Mouse (Mus musculus) testis, adult 2 months (tissue): ENCODE measurements around the gene B830017H08Rik.

ENCODE experiments used
- CTCF ChIP-seq: fragments of 200-500 bp; IDR thresholded peaks from 2 replicates; pipeline ENCODE4 v1.5.1; 2012; ENCODE audit warnings: low read depth, mild to moderate bottlenecking, inconsistent platforms, low read length, moderate library complexity; ENCODE audit not compliant: control insufficient read depth, insufficient read depth, insufficient replicate concordance
- POLR2A ChIP-seq: fragments of 200-500 bp; IDR thresholded peaks from 2 replicates; pipeline ENCODE4 v1.6.1; 2012; ENCODE audit warnings: low read depth, mild to moderate bottlenecking, inconsistent platforms, low read length, moderate library complexity; ENCODE audit not compliant: control insufficient read depth

DNA sequence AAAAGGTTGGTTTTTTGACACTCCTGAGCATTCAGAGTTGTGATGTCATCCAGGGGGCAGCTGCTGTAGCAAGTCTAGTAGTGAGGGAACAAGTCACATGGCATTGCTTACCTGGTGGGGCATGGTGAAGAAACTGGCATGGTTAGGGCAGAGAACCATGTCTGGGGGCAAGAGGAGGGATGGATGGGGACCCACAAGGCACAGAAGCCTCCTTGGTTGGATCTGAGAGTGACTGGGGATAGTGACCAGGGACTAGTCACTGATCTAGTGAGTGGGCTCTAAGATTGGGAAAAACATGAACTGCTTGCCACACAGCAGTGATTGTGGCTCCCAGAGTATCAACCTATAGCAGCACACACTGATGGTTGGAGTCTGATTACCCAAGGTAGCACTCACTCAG lies 33.3 kb upstream of the B830017H08Rik start:
- TF ChIP-seq CTCF (no peak), POLR2A (no peak)
